Mouse (Mus musculus) hindbrain, embryonic 10.5 days (tissue): ENCODE results near the gene Pou6f1. TPM values are rescaled to one million over a fixed set of nuclear protein-coding genes. Genes with fewer than 3 reads are reported as not detected.
"Not testable (repeated sequence)": the region's sequence is repeated elsewhere in the genome, so short reads cannot be mapped to it uniquely, and the experiment has no call there.

ENCODE experiments used
- DNase-seq: peaks from one replicate; pipeline ENCODE4 v3.0.0-alpha.2; 2017; ENCODE audit warnings: low spot score
- H3K27ac ChIP-seq: fragments of 300-500 bp; sonication (generic); 2 replicates; pipeline ENCODE4 v1.5.1; 2016; ENCODE audit warnings: mild to moderate bottlenecking, moderate library complexity
- H3K27me3 ChIP-seq: fragments of 300-500 bp; sonication (generic); 2 replicates; pipeline ENCODE4 v1.6.1; 2016; ENCODE audit warnings: mild to moderate bottlenecking; ENCODE audit not compliant: poor library complexity, insufficient read depth, severe bottlenecking
- H3K36me3 ChIP-seq: fragments of 300-500 bp; sonication (generic); 2 replicates; pipeline ENCODE4 v1.6.1; 2016; ENCODE audit warnings: mild to moderate bottlenecking, moderate library complexity
- H3K4me1 ChIP-seq: fragments of 300-500 bp; sonication (generic); replicated peaks from 2 replicates; pipeline ENCODE4 v1.6.1; 2016; ENCODE audit warnings: mild to moderate bottlenecking
- H3K4me3 ChIP-seq: fragments of 300-500 bp; sonication (generic); 2 replicates; pipeline ENCODE4 v1.5.1; 2016; ENCODE audit warnings: mild to moderate bottlenecking, moderate library complexity
- H3K9me3 ChIP-seq: fragments of 300-500 bp; sonication (generic); 2 replicates; pipeline ENCODE4 v1.6.1; 2016; ENCODE audit warnings: mild to moderate bottlenecking, moderate library complexity
- WGBS: fragments of 180-500 bp; shearing (Covaris S2); methylation state at CpG from one replicate; pipeline ENCODE4 v1.1.7; 2016; 5-methylcytosine and 5-hydroxymethylcytosine counted together
- polyA plus RNA-seq: library from polyadenylated mRNA; unstranded; fragments of >200 nt; fragmentation: Nextera tagmentation; extraction: Ambion mirVana; gene quantifications from 2 replicates; pipeline ENCODE4 v1.2.1, GENCODE M21; 2016

Pou6f1 gene
- polyA plus RNA-seq, 1 experiment from 2014 or later: 9.8 TPM

GRCm38 (mm10) chr15:100556378-100556777 is 43.4 kb downstream of the Pou6f1 start:
- WGBS: 93% methylated on average over 9 of the region's 9 CpGs
- Histone ChIP-seq H3K27me3 (no peaks in the 10 kb centered on the region), H3K9me3 (no peaks in the 10 kb centered on the region), H3K4me3 (no peak overlapping the region), H3K36me3 (no peaks in the 10 kb centered on the region), H3K4me1 (peaks cover 5% of the 10 kb centered on the region), H3K27ac (no peak overlapping the region)
- DNase-seq: no peak

GRCm38 (mm10) chr15:100555965-100556364 is 43.8 kb downstream of the Pou6f1 start:
- Histone ChIP-seq H3K36me3 (no peaks in the 10 kb centered on the region), H3K4me1 (peaks cover 7% of the 10 kb centered on the region), H3K4me3 (no peak overlapping the region), H3K9me3 (no peaks in the 10 kb centered on the region), H3K27ac (no peak overlapping the region), H3K27me3 (no peaks in the 10 kb centered on the region)
- DNase-seq: no peak
- WGBS: 89% methylated on average over 5 of the region's 5 CpGs

GRCm38 (mm10) chr15:100551326-100552307 is 48.2 kb downstream of the Pou6f1 start, which contains the start of gene Tfcp2:
TSS of gene Tfcp2 (minus strand) at chr15:100552008.
- under 1% methylated on average over 84 of the region's 84 CpGs for WGBS
- DNase-seq: peak; percentile 99

GRCm38 (mm10) chr15:100550280-100550679 is 49.5 kb downstream of the Pou6f1 start:
- 95% methylated on average over 4 of the region's 4 CpGs for WGBS
- Histone ChIP-seq H3K4me3 (peak overlapping the region; percentile 77), H3K4me1 (peaks cover 17% of the 10 kb centered on the region), H3K27ac (no peak overlapping the region), H3K36me3 (peaks cover 50% of the 10 kb centered on the region), H3K27me3 (no peaks in the 10 kb centered on the region), H3K9me3 (peaks cover 12% of the 10 kb centered on the region; the same call in 1 of the 2 replicates)
- DNase-seq: no peak

More at GRCm38 (mm10) chr15:100551326-100552307, 48.2 kb downstream of the Pou6f1 start, which contains the start of gene Tfcp2:
- Histone ChIP-seq H3K27ac (peak within 1 kb of the TSS; percentile 95), H3K4me1 (peaks cover 17% of the 10 kb centered on the region), H3K9me3 (peaks cover 3% of the 10 kb centered on the region; the same call in 1 of the 2 replicates), H3K27me3 (no peaks in the 10 kb centered on the region), H3K4me3 (peak within 1 kb of the TSS; percentile 77), H3K36me3 (peaks cover 37% of the 10 kb centered on the region)

GRCm38 (mm10) chr15:100543651-100544030 is 56.1 kb downstream of the Pou6f1 start:
- H3K4me3 ChIP-seq, H3K27me3 ChIP-seq, H3K4me1 ChIP-seq, H3K27ac ChIP-seq, DNase-seq: not testable (repeated sequence)
- peaks cover 23% of the 10 kb centered on the region; the same call in 1 of the 2 replicates for H3K9me3 ChIP-seq
- WGBS: 98% methylated on average over 14 of the region's 14 CpGs
- H3K36me3 ChIP-seq: peaks cover 86% of the 10 kb centered on the region

- H3K27me3 ChIP-seq, DNase-seq, H3K27ac ChIP-seq, H3K4me3 ChIP-seq, H3K4me1 ChIP-seq: not testable (repeated sequence)
- peaks cover 80% of the 10 kb centered on the region for H3K36me3 ChIP-seq
- WGBS: 96% methylated on average over 28 of the region's 28 CpGs
- H3K9me3 ChIP-seq: peaks cover 23% of the 10 kb centered on the region; the same call in 1 of the 2 replicates
These were observed 56.7 kb downstream of the Pou6f1 start for GRCm38 (mm10) chr15:100542876-100543650.

- Histone ChIP-seq H3K4me3 (no peak overlapping the region), H3K9me3 (peaks cover 19% of the 10 kb centered on the region; the same call in 1 of the 2 replicates), H3K36me3 (peaks cover 67% of the 10 kb centered on the region), H3K27me3 (no peaks in the 10 kb centered on the region), H3K27ac (no peak overlapping the region), H3K4me1 (no peaks in the 10 kb centered on the region)
- DNase-seq: no peak
- WGBS: 98% methylated on average over 4 of the region's 4 CpGs
These were observed 58.4 kb downstream of the Pou6f1 start for GRCm38 (mm10) chr15:100541426-100541825.

- Histone ChIP-seq H3K36me3 (peaks cover 66% of the 10 kb centered on the region), H3K9me3 (peaks cover 17% of the 10 kb centered on the region; the same call in 1 of the 2 replicates)
- not testable (repeated sequence) for H3K27me3 ChIP-seq, H3K27ac ChIP-seq, H3K4me1 ChIP-seq, DNase-seq, H3K4me3 ChIP-seq
- WGBS: 86% methylated on average over 1 of the region's 1 CpGs
These were observed 58.8 kb downstream of the Pou6f1 start for GRCm38 (mm10) chr15:100541001-100541400.

GRCm38 (mm10) chr15:100539411-100539810 is 60.4 kb downstream of the Pou6f1 start:
- Histone ChIP-seq H3K9me3 (peaks cover 9% of the 10 kb centered on the region), H3K4me1 (no peaks in the 10 kb centered on the region), H3K27ac (no peak overlapping the region), H3K4me3 (no peak overlapping the region), H3K36me3 (peaks cover 67% of the 10 kb centered on the region), H3K27me3 (no peaks in the 10 kb centered on the region)
- no peak for DNase-seq
- 95% methylated on average over 9 of the region's 9 CpGs for WGBS

GRCm38 (mm10) chr15:100537913-100538312 is 61.9 kb downstream of the Pou6f1 start:
- H3K4me3 ChIP-seq: no peak overlapping the region
- no peak for DNase-seq
- no peaks in the 10 kb centered on the region for H3K27me3 ChIP-seq
- peaks cover 7% of the 10 kb centered on the region; the same call in 1 of the 2 replicates for H3K9me3 ChIP-seq
- H3K4me1 ChIP-seq: no peaks in the 10 kb centered on the region
- peaks cover 66% of the 10 kb centered on the region for H3K36me3 ChIP-seq
- H3K27ac ChIP-seq: no peak overlapping the region
- 85% methylated on average over 6 of the region's 6 CpGs for WGBS

GRCm38 (mm10) chr15:100527900-100528299 is 71.9 kb downstream of the Pou6f1 start:
- Histone ChIP-seq H3K27me3 (no peaks in the 10 kb centered on the region), H3K4me1 (no peaks in the 10 kb centered on the region), H3K9me3 (no peaks in the 10 kb centered on the region), H3K36me3 (peaks cover 58% of the 10 kb centered on the region), H3K4me3 (no peak overlapping the region), H3K27ac (no peak overlapping the region)
- no peak for DNase-seq
- WGBS: 93% methylated on average over 5 of the region's 5 CpGs

GRCm38 (mm10) chr15:100525405-100525804 is 74.4 kb downstream of the Pou6f1 start:
- Histone ChIP-seq H3K9me3 (no peaks in the 10 kb centered on the region), H3K36me3 (peaks cover 67% of the 10 kb centered on the region)

More at GRCm38 (mm10) chr15:100525405-100525804, 74.4 kb downstream of the Pou6f1 start:
- Histone ChIP-seq H3K4me1 (no peaks in the 10 kb centered on the region), H3K4me3 (no peak overlapping the region), H3K27me3 (no peaks in the 10 kb centered on the region), H3K27ac (no peak overlapping the region)
- 93% methylated on average over 14 of the region's 14 CpGs for WGBS
- no peak for DNase-seq
